Mouse (Mus musculus): ENCODE data around the gene Pdzk1ip1.
A peak's percentile ranks its signal among the peaks of the same experiment; 100 is the strongest.

The Pdzk1ip1 gene

GRCm38 (mm10) chr4:115088611-115089338 is at the start of gene Pdzk1ip1:
Gene Pdzk1ip1, plus strand, starts transcription at chr4:115088708.
- no peak for DNase-seq

- no peak for DNase-seq
These were observed 42.9 kb upstream of the Pdzk1ip1 start for GRCm38 (mm10) chr4:115045621-115046020.

- no peak for DNase-seq
These were observed 40.8 kb upstream of the Pdzk1ip1 start for GRCm38 (mm10) chr4:115047750-115048149.

GRCm38 (mm10) chr4:115048190-115048589 is 40.3 kb upstream of the Pdzk1ip1 start:
- DNase-seq, result no peak

- DNase-seq, result no peak
These were observed 37.3 kb upstream of the Pdzk1ip1 start for GRCm38 (mm10) chr4:115051245-115051644.

GRCm38 (mm10) chr4:115052343-115053005 is 36.0 kb upstream of the Pdzk1ip1 start:
- no peak for DNase-seq

- no peak for DNase-seq
These were observed 33.5 kb upstream of the Pdzk1ip1 start for GRCm38 (mm10) chr4:115055044-115055443.

GRCm38 (mm10) chr4:115055691-115056090 is 32.8 kb upstream of the Pdzk1ip1 start:
- no peak for DNase-seq

GRCm38 (mm10) chr4:115056371-115056920 is 32.1 kb upstream of the Pdzk1ip1 start, which contains the start of gene Tal1:
Gene Tal1, plus strand, starts transcription at chr4:115056426.
- DNase-seq, result no peak

GRCm38 (mm10) chr4:115056921-115057673 is 31.4 kb upstream of the Pdzk1ip1 start:
- peak; percentile 19 for DNase-seq

- no peak for DNase-seq
These were observed 30.7 kb upstream of the Pdzk1ip1 start for GRCm38 (mm10) chr4:115057674-115058316.

- no peak for DNase-seq
These were observed 30.2 kb upstream of the Pdzk1ip1 start for GRCm38 (mm10) chr4:115058317-115058761.

GRCm38 (mm10) chr4:115058871-115059590 is 29.5 kb upstream of the Pdzk1ip1 start:
- no peak for DNase-seq

GRCm38 (mm10) chr4:115059871-115060270 is 28.6 kb upstream of the Pdzk1ip1 start:
- DNase-seq, result no peak

- DNase-seq, result no peak
These were observed 27.8 kb upstream of the Pdzk1ip1 start for GRCm38 (mm10) chr4:115060753-115061152.

- DNase-seq, result no peak
These were observed 26.0 kb upstream of the Pdzk1ip1 start for GRCm38 (mm10) chr4:115062540-115062874.

- no peak for DNase-seq
These were observed 25.5 kb upstream of the Pdzk1ip1 start for GRCm38 (mm10) chr4:115062875-115063517.

- no peak for DNase-seq
These were observed 24.8 kb upstream of the Pdzk1ip1 start for GRCm38 (mm10) chr4:115063518-115064239.

- DNase-seq, result no peak
These were observed 16.8 kb upstream of the Pdzk1ip1 start for GRCm38 (mm10) chr4:115071668-115072067.

- no peak for DNase-seq
These were observed 13.7 kb upstream of the Pdzk1ip1 start for GRCm38 (mm10) chr4:115074789-115075188.

Data from cerebellum, adult 9-11 months (tissue).